Mouse (Mus musculus) embryonic fibroblast, embryonic 13.5 days (primary cell): ENCODE results near the gene Cic. TPM values are rescaled to one million over a fixed set of nuclear protein-coding genes. Genes with fewer than 3 reads are reported as not detected.

ENCODE experiments used
- H3K27ac ChIP-seq: 2 replicates; pipeline ENCODE4 v1.5.1; 2012; ENCODE audit warnings: low read length, control low read depth, inconsistent platforms; ENCODE audit not compliant: insufficient read depth
- H3K4me1 ChIP-seq: 2 replicates; pipeline ENCODE4 v1.6.1; 2011; ENCODE audit warnings: low read length; ENCODE audit not compliant: control insufficient read depth, insufficient read depth
- H3K4me3 ChIP-seq: 2 replicates; pipeline ENCODE4 v1.5.1; 2011; ENCODE audit warnings: mild to moderate bottlenecking, control low read depth, low read length; ENCODE audit not compliant: insufficient read depth
- CTCF ChIP-seq: IDR thresholded peaks from 2 replicates; pipeline ENCODE4 v1.5.1; 2011; ENCODE audit warnings: mild to moderate bottlenecking, control low read depth, low read length, moderate library complexity, borderline replicate concordance; ENCODE audit not compliant: insufficient read depth
- POLR2A ChIP-seq: IDR thresholded peaks from 2 replicates; pipeline ENCODE4 v1.6.1; 2011; ENCODE audit warnings: low read depth, mild to moderate bottlenecking, control low read depth, low read length, moderate library complexity
- polyA plus RNA-seq: library from polyadenylated mRNA; stranded (reverse); fragments of >200 nt; gene quantifications from 2 replicates; pipeline ENCODE4 v1.2.4, GENCODE M21; 2011; ENCODE audit warnings: low read depth; ENCODE audit not compliant: missing spikeins, insufficient read length

Gene Cic
- polyA plus RNA-seq, 1 experiment: 152 TPM

DNA sequence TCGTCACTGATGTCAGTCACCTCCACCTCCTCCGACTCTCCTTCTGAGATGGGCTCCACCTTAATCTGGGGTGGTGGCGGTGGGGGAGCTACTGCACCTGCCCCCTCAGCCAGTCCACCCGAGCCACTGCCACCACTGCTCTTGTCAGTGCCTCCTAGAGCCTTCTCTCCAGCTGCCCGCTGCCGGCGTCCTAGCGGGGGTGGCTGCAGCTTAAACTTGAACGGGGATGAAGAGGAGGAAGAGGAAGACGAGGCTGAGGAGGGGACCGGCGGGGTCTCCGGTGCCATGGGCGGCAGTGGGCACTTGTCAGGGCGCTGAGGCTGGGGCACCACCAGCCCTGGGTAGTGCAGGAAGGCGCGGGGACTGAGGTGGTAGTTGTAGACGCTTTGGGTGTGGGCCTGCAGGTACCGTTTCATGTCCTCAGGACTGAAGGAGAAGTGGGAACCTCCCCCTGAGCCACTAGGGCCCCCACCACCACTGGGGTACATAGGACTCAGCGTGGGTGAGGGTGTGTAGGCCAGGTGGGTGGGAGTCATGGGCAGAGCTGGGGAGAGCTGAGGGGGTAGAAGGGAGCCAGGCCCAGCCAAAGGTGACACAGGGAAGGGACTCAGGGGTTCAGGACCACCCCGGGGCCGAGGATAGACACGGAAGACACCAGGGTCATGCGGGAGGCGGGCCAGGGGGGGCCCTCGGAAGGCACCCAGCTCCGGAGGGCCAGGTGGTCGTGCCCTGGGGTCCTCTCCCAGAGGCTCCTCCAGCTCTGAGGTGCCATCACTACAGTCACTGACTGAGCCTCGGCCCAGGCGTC lies 22.7 kb upstream of the Cic start:
- H3K4me3 ChIP-seq: no peak overlapping the region
- no peak overlapping the region for H3K27ac ChIP-seq
- peaks cover 18% of the 10 kb centered on the region; the same call in 1 of the 2 replicates for H3K4me1 ChIP-seq

DNA sequence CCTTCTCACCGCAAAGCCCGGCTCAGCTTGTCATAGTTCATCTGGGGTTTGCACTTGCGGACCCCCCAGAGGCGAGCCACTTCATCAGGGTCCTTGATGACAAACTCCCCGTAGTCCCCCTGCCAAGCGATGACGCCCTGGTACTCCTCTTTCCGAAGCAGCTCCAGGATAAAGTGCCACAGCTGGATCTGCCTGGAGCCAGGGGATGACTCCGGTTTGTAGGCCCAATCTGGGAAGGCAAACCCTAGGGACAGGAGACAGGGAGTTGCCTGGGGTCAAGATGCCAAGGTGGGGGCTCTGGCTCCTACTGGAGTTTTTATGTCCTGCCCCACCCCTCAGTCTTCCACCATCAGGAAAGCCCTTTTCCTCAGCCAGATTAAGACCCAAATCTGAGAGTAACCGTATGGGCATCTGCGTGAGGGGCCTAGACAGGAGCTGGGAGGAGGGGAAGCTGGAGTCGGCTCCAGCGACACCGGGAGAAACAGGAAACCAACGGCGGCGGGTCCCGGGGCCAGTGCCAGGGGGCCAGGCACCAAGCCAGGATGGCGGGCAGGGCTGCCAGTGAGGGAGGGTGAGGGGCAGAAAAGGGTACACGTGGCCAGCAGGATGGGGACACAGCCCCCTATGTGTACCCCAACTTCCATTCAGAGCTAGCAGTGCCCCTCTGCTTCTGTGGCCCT lies 21.3 kb upstream of the Cic start:
- Histone ChIP-seq H3K4me1 (peaks cover 13% of the 10 kb centered on the region; the same call in 1 of the 2 replicates), H3K27ac (peak overlapping the region; percentile 43), H3K4me3 (peak overlapping the region; percentile 79)
- TF ChIP-seq CTCF: no peak
- no peak for TF ChIP-seq POLR2A

More for the DNA sequence above, 22.7 kb upstream of the Cic start:
- TF ChIP-seq POLR2A (no peak), CTCF (no peak)

DNA sequence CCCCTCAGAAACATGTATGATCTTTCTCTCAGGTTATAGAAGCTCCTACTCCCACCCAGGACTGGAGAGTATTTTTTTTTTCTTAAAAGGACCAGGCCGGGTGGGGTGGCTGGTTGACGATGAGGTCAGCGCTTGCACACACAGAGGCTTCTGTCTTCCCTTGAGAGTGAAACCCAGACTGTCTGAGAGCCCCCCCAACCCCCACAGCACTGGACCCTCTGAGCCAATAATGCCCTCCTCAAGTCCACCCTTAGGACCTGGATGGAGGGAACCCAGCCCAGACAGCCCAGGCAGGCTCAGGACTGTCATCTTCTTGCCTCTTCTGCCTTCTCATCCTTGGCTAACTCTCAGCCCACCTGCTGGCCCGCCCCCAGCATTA lies 20.8 kb upstream of the Cic start:
- TF ChIP-seq POLR2A (no peak), CTCF (no peak)
- Histone ChIP-seq H3K4me1 (peaks cover 9% of the 10 kb centered on the region; the same call in 1 of the 2 replicates), H3K4me3 (peak overlapping the region; percentile 79), H3K27ac (peak overlapping the region; percentile 43)

DNA sequence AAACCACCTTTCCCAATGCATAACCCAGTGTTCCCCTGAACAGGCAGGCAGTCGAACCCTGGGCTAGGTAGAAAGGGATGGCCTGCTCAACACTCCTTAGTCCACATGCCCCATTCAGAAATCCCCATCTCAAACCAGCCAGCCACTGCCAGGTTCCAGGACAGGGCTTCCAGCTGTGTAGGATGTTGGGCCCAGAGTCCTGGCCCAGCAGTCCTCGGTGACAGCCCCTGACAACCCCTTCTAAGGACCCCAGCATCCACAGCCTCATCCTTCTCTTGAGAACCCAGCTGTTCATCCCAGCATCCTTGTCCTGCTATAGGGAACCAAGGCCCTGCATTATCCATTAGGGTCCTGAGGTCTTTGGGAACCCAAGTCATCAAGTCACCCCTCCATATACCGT lies 20.0 kb upstream of the Cic start:
- no peak for TF ChIP-seq CTCF
- TF ChIP-seq POLR2A: no peak
- H3K4me3 ChIP-seq: peak overlapping the region; percentile 79
- peak overlapping the region; percentile 37 for H3K27ac ChIP-seq
- peaks cover 9% of the 10 kb centered on the region; the same call in 1 of the 2 replicates for H3K4me1 ChIP-seq

DNA sequence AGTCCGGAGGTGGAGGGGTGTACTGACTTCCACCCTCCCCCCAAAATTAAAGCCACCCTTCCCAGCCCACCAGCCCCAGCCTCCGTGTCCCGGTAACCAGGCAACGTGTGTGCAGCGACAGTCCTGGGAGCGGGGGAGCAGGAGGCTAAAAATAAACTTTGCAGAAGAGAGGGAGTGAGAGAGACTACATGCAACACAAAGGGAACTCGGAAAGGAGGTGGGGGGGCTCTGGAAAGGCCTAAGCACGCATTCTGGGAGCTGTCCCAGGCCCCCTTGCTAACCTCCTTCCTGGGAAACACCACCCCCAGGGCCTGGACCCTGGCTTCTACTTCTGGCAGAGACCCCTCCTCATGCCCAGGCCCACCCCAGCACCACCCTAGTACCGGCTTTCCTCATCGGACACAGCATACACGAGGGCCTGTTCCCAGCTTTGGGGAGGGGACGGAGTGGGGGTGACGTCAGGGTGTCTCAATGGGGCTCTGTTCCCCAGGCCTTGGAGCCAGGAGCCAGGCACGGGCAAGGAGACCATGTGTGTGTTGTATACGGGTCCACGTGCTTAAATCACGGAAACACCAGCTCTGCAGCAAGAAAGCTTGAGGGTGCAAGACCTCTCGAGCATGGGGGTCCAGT lies 19.4 kb upstream of the Cic start:
- Histone ChIP-seq H3K4me3 (peak overlapping the region; percentile 79), H3K27ac (peak overlapping the region; percentile 44), H3K4me1 (peaks cover 9% of the 10 kb centered on the region; the same call in 1 of the 2 replicates)
- TF ChIP-seq POLR2A (no peak), CTCF (no peak)

DNA sequence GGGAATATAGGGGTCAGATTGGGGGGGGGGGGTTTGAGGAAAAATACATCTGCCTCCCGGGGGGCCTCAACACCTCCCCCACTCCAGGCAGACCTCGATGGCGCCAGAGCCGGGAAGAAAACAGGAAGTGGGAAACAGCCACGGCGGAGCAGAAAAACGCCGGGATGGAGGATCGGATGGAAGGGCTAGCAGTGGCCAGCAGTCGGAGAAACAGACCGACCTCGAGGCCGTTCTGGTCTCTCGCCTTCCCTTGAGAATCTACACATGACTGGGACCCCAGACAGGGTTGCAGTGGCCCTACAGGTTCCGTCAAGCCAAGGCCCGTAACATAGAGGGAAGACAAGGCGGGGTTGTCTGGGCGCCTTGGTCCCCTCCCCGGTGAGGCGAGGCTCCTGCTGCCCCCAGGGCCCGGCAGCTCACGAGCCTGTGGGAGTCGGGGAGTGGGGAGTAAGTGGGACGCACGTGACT lies 18.6 kb upstream of the Cic start:
- Histone ChIP-seq H3K4me1 (peaks cover 9% of the 10 kb centered on the region; the same call in 1 of the 2 replicates), H3K4me3 (peak overlapping the region; percentile 79), H3K27ac (peak overlapping the region; percentile 80)
- TF ChIP-seq POLR2A (no peak; the same call in 1 of the 2 replicates), CTCF (no peak)

DNA sequence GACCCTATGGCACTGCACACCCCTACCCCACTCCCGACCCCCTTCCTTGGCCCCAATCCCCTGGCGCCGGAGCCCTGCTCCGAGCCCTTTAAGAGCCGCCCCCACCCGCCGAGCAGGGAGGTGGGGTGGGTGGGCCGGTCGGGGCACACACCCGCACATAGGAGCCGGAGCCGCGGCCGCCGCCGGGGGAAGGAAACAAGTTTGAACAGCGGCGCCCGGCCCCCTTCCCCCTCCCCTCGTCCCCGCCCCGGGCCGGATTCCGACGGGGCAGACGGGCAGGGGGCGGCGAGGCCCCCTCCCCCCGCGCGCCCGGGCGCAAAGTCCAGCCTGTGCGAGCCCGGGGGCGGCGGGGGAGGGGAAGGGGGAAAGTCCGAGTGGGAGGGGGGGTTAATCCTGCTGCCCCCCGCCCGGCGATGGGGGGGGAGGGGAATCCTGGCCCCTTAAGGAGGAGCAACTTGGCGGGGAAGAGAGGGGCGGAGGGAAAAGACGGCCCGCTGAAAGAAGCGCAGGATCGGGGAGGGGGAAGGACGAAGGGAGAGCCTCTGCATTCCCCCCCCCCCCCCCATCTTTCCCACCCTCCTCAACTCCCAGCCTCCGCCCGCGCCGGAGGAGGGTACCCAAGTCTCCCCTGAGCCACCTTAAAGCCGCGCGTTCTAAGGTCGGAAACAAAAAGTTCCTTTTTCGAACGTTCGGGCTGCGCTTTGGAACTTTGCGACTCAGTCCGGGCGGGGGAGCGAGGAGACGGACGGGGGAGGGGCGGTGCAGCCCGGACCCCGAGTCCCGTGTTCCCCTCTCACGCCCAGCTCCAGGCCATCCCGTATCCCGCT lies 18.0 kb upstream of the Cic start:
- Histone ChIP-seq H3K27ac (peak overlapping the region; percentile 80), H3K4me1 (peaks cover 9% of the 10 kb centered on the region; the same call in 1 of the 2 replicates), H3K4me3 (peak overlapping the region; percentile 79)
- TF ChIP-seq POLR2A (peak; percentile 41; the same call in 1 of the 2 replicates), CTCF (no peak)

DNA sequence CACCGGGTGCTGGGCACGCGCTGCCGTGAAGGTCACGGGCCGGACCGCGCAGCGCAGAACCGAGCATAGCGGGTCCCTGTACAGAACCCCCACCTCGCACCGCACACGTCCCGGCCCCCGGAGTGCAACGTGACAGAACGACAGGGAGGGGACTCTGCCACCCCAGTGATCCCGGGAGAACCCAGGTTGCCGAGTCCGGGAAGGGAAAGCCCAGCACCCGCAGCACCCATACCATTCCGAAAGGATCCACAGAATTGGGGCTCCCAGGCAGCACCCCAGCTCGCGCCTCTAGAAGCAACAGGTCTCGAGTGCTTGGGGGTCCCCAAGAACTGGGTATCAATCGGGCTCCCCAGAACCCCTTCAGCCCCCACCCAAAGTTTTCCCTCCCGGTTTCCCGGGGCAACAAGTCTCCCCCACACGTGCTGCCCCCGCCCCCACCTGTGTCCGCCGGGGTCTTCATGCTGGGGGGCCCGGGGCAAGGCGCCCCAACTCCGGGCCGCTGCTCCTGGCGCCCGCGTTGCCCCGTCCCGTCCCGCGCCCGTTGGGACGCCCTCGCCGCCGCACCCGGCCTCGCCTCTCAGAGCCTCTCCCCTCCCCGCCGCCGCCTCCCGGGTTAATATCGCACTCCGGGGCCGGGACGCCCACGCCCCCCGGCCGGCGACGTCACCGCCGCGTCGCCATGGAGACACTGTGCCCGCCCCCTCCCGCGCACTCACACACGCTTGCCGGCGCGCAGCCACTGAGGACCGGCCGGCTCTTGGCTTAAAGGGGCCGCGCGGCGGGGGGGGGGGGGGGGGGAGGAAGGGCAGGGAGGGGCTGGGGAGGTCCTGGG lies 17.1 kb upstream of the Cic start, which contains the start of gene Erf:
Gene Erf (minus strand): TSS at position 621 of the 832 bp plus-strand sequence.
- peak within 1 kb of the TSS; percentile 93 for H3K27ac ChIP-seq
- H3K4me1 ChIP-seq: peaks cover 9% of the 10 kb centered on the region; the same call in 1 of the 2 replicates
- TF ChIP-seq POLR2A (peak; percentile 83), CTCF (no peak)

More for the DNA sequence above, 17.1 kb upstream of the Cic start, which contains the start of gene Erf:
- peak within 1 kb of the TSS; percentile 79 for H3K4me3 ChIP-seq
